Comparison of ENCODE assay signal across 8 mouse cellular contexts in the genomic region with DNA sequence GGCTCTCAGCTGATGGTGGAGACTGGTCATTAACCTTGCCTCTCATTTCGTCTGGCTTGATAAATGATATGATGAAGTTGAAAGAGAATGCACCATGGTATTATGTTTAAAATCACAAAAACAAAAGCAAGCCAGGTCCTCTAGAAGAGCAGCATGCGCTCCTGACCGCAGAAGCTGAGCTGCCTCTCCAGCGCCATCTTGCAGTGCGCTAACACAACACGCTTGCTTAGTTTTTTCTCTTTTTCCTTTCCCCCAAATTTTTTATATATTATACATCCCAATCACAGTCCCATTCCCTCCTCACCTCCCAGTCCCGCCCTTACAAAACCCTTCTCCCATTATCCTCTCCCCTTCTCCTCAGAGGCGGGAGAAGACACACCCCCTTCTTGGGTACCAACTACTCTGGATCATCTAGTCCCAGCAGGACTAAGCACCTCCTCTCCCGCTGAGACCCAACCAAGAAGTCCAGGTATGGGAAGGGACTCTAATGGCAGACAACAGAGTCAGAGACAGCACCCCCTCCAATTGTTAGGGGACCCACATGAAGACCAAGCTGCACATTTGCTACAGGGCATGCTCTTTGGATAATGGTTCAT. TPM values are rescaled to one million over a fixed set of nuclear protein-coding genes. Genes with fewer than 3 reads are reported as not detected.
DNase-seq lines count a peak whose midpoint lies in the region; ATAC-seq and TF ChIP-seq lines count a peak whose summit lies in the region.

No protein-coding gene starts in this region.

- intact Hi-C loops in heart, postnatal 14 days (cut with DNase I) = no loop called here

- peak overlapping the region; percentile 69 to 82 for H3K27ac ChIP-seq in heart, embryonic 14.5 days (replicated peaks in 1 of 2; ENCODE audit: control insufficient read depth in 1 of 2, insufficient read depth in 1 of 2, low read depth in 2 of 2, low read length in 2 of 2)
- H3K27ac ChIP-seq in brown adipose tissue, adult 24 weeks (replicated peaks; ENCODE audit: low read depth, low read length) = no peak overlapping the region
- peak overlapping the region; percentile 32 for H3K27ac ChIP-seq in forebrain, embryonic 10.5 days
- H3K27ac ChIP-seq in limb, embryonic 14.5 days (replicated peaks; ENCODE audit: low read depth, low read length) = no peak overlapping the region

- peak overlapping the region; percentile 73 for H3K9ac ChIP-seq in heart, embryonic 14.5 days (ENCODE audit: low read length)
- H3K9ac ChIP-seq in limb, embryonic 14.5 days (ENCODE audit: low read depth, low read length, severe bottlenecking) = peak overlapping the region; percentile 13; the same call in 1 of the 2 replicates

- no peak for DNase-seq in heart, postnatal 14 days
- no peak for DNase-seq in forebrain, embryonic 10.5 days (ENCODE audit: extremely low spot score, low spot score)
- DNase-seq in limb, embryonic 14.5 days (ENCODE audit: low spot score) = peak; percentile 61
- peak; percentile 45 for DNase-seq in right cerebral cortex, postnatal 4 days
- DNase-seq in adipocyte (ENCODE audit: low spot score) = no peak
- DNase-seq in urinary bladder, postnatal 4 days (ENCODE audit: low spot score in 2 of 2) = no peak

- H3K4me3 ChIP-seq in heart, embryonic 14.5 days (ENCODE audit: control insufficient read depth in 1 of 2, insufficient read depth in 1 of 2, low read depth in 1 of 2, low read length in 2 of 2) = peak overlapping the region; percentile 50 to 53
- 0 out of 2 replicates have a peak overlapping the region, but pooled peaks have one; percentile 38 for H3K4me3 ChIP-seq in brown adipose tissue, adult 24 weeks (ENCODE audit: insufficient read depth, low read depth, low read length)
- H3K4me3 ChIP-seq in forebrain, embryonic 10.5 days = peak overlapping the region; percentile 52
- H3K4me3 ChIP-seq in limb, embryonic 14.5 days (replicated peaks; ENCODE audit: low read length) = peak overlapping the region; percentile 36

- WGBS in heart, embryonic 14.5 days = 16% methylated on average over 9 of the region's 9 CpGs
- 9% methylated on average over 9 of the region's 9 CpGs for WGBS in forebrain, embryonic 10.5 days
- WGBS in limb, embryonic 14.5 days = 22% methylated on average over 9 of the region's 9 CpGs

- no peak for ATAC-seq in heart, embryonic 14.5 days (ENCODE audit: insufficient number of reproducible peaks, insufficient read depth, low FRiP score, low read depth)
- ATAC-seq in limb, embryonic 14.5 days (ENCODE audit: low FRiP score, low read depth) = peak; percentile 62

- no peak for TF ChIP-seq POLR2A in limb, embryonic 14.5 days (IDR thresholded peaks at IDR 0.05; ENCODE audit: borderline replicate concordance, extremely low read depth, insufficient read depth, insufficient read length)

- no peaks in the 10 kb centered on the region for H3K27me3 ChIP-seq in heart, embryonic 14.5 days (ENCODE audit: control insufficient read depth, insufficient read depth, low read length)
- H3K27me3 ChIP-seq in forebrain, embryonic 10.5 days (ENCODE audit: poor library complexity, severe bottlenecking) = peaks cover 44% of the 10 kb centered on the region
- H3K27me3 ChIP-seq in limb, embryonic 14.5 days (ENCODE audit: control insufficient read depth, insufficient read depth, low read length) = no peaks in the 10 kb centered on the region

- H3K9me3 ChIP-seq in heart, embryonic 14.5 days (ENCODE audit: control insufficient read depth, low read length) = no peaks in the 10 kb centered on the region
- no peaks in the 10 kb centered on the region for H3K9me3 ChIP-seq in forebrain, embryonic 10.5 days
- H3K9me3 ChIP-seq in limb, embryonic 14.5 days (ENCODE audit: control insufficient read depth, low read length) = no peaks in the 10 kb centered on the region

- peaks cover 6 to 11% of the 10 kb centered on the region in 2 experiments; a peak in 2 of 4 replicates for H3K4me1 ChIP-seq in heart, embryonic 14.5 days (ENCODE audit: control insufficient read depth in 2 of 2, insufficient read depth in 2 of 2, low read length in 2 of 2)
- H3K4me1 ChIP-seq in brown adipose tissue, adult 24 weeks (ENCODE audit: control insufficient read depth, insufficient read depth, insufficient read length, low read length) = no peaks in the 10 kb centered on the region
- peaks cover 12% of the 10 kb centered on the region for H3K4me1 ChIP-seq in forebrain, embryonic 10.5 days
- H3K4me1 ChIP-seq in limb, embryonic 14.5 days (ENCODE audit: control insufficient read depth, insufficient read depth, low read length) = peaks cover 4% of the 10 kb centered on the region; the same call in 1 of the 2 replicates

- H3K4me2 ChIP-seq in heart, embryonic 14.5 days (ENCODE audit: low read length) = peak overlapping the region; percentile 66
- H3K4me2 ChIP-seq in limb, embryonic 14.5 days (replicated peaks; ENCODE audit: low read depth, low read length, severe bottlenecking) = peak overlapping the region; percentile 61

- no peaks in the 10 kb centered on the region for H3K36me3 ChIP-seq in heart, embryonic 14.5 days (ENCODE audit: control insufficient read depth, insufficient read depth, low read length)
- no peaks in the 10 kb centered on the region for H3K36me3 ChIP-seq in forebrain, embryonic 10.5 days (replicated peaks)
- H3K36me3 ChIP-seq in limb, embryonic 14.5 days (ENCODE audit: control insufficient read depth, insufficient read depth, low read length) = no peaks in the 10 kb centered on the region

RNA-seq across cellular contexts. Expression of a gene that starts 0.4 kb away (rescaled TPM):
- polyA plus RNA-seq in heart, embryonic 14.5 days (2014; fragmentation: Nextera tagmentation; extraction: Ambion mirVana) = 2.3 and 2.6 TPM in 2 replicates
- 1 to 10 TPM; 3.6 to 3.8 TPM for total RNA-seq in heart, postnatal 14 days (2021)
- not detected in 2 replicates for polyA plus RNA-seq in brown adipose tissue, adult 24 weeks (2012; ENCODE audit: insufficient read depth, insufficient read length, missing spikeins)
- polyA plus RNA-seq in forebrain, embryonic 10.5 days (2016; fragmentation: Nextera tagmentation; extraction: Ambion mirVana) = 0.04 TPM in 1 of 2 replicates, not detected in the other
- 1.0 and 1.2 TPM in 2 replicates for polyA plus RNA-seq in limb, embryonic 14.5 days (2012; rRNA removed)
- polyA plus RNA-seq in limb, embryonic 14.5 days (2014; fragmentation: Nextera tagmentation; extraction: Ambion mirVana) = 0.54 and 2.1 TPM in 2 replicates

RNA-seq across cellular contexts. Expression of a gene that starts 43.5 kb away (rescaled TPM):
- 0.05 TPM in 1 of 2 replicates, not detected in the other for polyA plus RNA-seq in heart, embryonic 14.5 days (2014; fragmentation: Nextera tagmentation; extraction: Ambion mirVana)
- not detected for total RNA-seq in heart, postnatal 14 days (2021)
- polyA plus RNA-seq in brown adipose tissue, adult 24 weeks (2012; ENCODE audit: insufficient read depth, insufficient read length, missing spikeins) = not detected in 2 replicates
- polyA plus RNA-seq in forebrain, embryonic 10.5 days (2016; fragmentation: Nextera tagmentation; extraction: Ambion mirVana) = 0.11 and 0.15 TPM in 2 replicates
- 0.05 and 0.08 TPM in 2 replicates for polyA plus RNA-seq in limb, embryonic 14.5 days (2012; rRNA removed)
- 0.08 and 0.15 TPM in 2 replicates for polyA plus RNA-seq in limb, embryonic 14.5 days (2014; fragmentation: Nextera tagmentation; extraction: Ambion mirVana)

Comparison
In these comparisons a context has a peak if more than half of its experiments do, and no peak if none do; other contexts are left out.
1. H3K27ac ChIP-seq: peak in heart, embryonic 14.5 days (2 of 2) and forebrain, embryonic 10.5 days (single experiment); none in brown adipose tissue, adult 24 weeks (single experiment) and limb, embryonic 14.5 days (single experiment).
2. DNase-seq: peak in limb, embryonic 14.5 days (single experiment) and right cerebral cortex, postnatal 4 days (single experiment); none in heart, postnatal 14 days (0 of 2), forebrain, embryonic 10.5 days (single experiment), adipocyte (single experiment) and urinary bladder, postnatal 4 days (0 of 2).
3. Peak in every context shown above with its lines, with median percentiles within 50 percentile points of each other: H3K4me3 ChIP-seq.